Mouse (Mus musculus) CD4-positive, CD25-positive, alpha-beta regulatory T cell (primary cell): ENCODE data around the gene Jmjd7. TPM values are rescaled to one million over a fixed set of nuclear protein-coding genes. Genes with fewer than 3 reads are reported as not detected.

Experiments
- polyA plus RNA-seq: library from polyadenylated mRNA; unstranded; fragments of 100-300 nt; shearing (Covaris generic); gene quantifications from one replicate; pipeline ENCODE4 v1.2.1, GENCODE M21; 2017

The Jmjd7 gene
- 25.1 TPM for polyA plus RNA-seq

GRCm38 (mm10) chr2:120026984-120027949 is at the start of gene Jmjd7, which contains the start of gene Gm28042:
TSS of gene Jmjd7 (plus strand) at chr2:120027483.
TSS of gene Gm28042 (plus strand) at chr2:120027493.

GRCm38 (mm10) chr2:120032726-120033467 is 5.6 kb downstream of the Jmjd7 start, which contains the start of gene Pla2g4b:
TSS of gene Pla2g4b (plus strand) at chr2:120033417.

Other genes with a start within 250 kb of the Jmjd7 start
- 35.0 TPM for gene Rpap1, start 239.9 kb upstream of the Jmjd7 start, polyA plus RNA-seq
- gene Tyro3, start 229.8 kb upstream of the Jmjd7 start, polyA plus RNA-seq: 8.0 TPM
- gene Mga, start 130.3 kb upstream of the Jmjd7 start, polyA plus RNA-seq: 45.9 TPM
- 7.8 TPM for gene Mapkbp1, start 54.8 kb upstream of the Jmjd7 start, polyA plus RNA-seq
- 5.5 TPM for gene Gm28042, start within 50 bp of the Jmjd7 start, polyA plus RNA-seq
- gene Pla2g4b, start 5.9 kb downstream of the Jmjd7 start, polyA plus RNA-seq: 2.5 TPM
- 10.8 TPM for gene Ehd4, start 127.1 kb downstream of the Jmjd7 start, polyA plus RNA-seq
- gene Pla2g4e, start 217.9 kb downstream of the Jmjd7 start, polyA plus RNA-seq: not detected